Mouse (Mus musculus): ENCODE results near the gene Chrm3. TPM values are rescaled to one million over a fixed set of nuclear protein-coding genes. Genes with fewer than 3 reads are reported as not detected.

Chrm3 gene
- total RNA-seq, 1 experiment from 2014 or later: not detected

DNA sequence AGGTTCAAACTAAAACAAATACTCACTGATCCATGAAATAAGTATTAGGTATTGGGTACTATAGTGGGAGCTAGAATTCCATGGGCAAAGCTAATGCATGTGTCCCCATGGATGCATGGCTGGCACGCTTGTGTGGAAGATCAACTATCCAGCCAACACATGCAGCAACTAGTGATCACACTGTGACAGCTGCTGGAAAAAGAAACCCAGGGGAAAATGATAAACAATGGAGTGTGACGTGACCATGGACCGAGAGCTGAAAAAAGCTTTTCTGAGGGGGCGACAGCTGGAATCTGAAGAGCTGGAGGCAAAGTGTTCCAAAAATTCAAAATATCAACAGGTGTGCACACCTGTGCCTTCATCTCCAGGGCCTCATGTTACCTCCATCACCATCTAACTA is 120.8 kb downstream of the Chrm3 start:
- no peak for ATAC-seq (replicated peaks; ENCODE audit: low read depth, poor library complexity, severe bottlenecking)

- no peak for ATAC-seq (replicated peaks; ENCODE audit: low read depth, poor library complexity, severe bottlenecking)
Observed at GRCm38 (mm10) chr13:10237616-10238015, 123.0 kb downstream of the Chrm3 start.

DNA sequence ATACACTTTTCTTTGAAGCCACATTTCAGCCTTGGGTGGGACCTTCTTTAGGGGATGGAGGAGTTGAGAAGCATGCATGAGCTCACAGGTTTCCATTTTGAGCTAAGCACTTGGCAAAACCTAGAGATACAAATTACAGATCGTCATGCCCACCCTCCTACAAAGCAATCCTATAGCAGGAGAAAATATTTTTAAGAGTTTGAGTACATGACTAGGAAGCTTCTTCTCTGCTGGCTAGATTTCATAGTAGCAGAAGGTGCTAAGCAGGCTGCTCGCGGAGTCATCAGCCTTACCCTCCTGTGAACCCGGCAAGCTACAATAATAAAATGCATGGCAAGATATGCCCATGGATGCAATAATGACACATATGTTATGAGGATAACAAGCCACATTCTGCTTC is 124.4 kb downstream of the Chrm3 start:
- ATAC-seq (replicated peaks; ENCODE audit: low read depth, poor library complexity, severe bottlenecking): no peak

DNA sequence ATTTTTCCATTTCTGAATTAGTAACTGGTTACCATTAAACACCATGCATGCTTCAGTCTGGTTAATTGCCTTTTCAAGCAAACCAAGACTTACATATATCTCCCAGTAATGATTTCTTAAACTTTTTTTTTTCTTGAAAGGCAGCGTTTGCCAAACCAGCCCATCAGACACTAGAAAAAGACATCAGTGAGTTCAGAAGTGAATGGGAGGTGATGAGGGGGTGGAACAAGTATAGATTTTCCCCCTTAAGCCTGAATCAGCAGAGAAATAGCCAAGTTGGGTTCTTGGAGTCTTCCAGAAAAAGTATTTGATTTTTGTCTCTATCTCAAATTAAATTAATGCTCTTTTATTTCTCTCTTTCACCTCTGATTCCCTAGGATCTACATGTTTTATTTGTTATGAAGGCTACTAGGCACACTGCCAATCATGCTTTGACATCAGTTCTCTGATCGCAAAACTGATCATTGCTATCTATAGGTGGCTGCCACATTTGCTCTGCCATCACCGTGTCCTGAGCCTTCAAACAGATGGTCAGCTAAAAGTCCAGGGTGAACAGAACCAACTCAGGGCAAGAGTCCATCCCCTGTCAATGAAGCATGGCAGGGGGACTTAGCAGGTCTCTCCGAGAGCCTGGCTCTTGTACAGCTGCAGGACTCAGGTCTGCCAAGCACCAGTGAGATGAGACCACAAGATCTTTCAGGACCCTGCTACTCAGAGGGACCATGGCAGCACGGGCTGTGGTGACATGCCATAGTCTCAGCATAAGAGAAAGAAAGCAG is 125.1 kb downstream of the Chrm3 start:
- ATAC-seq (replicated peaks; ENCODE audit: low read depth, poor library complexity, severe bottlenecking): no peak

DNA sequence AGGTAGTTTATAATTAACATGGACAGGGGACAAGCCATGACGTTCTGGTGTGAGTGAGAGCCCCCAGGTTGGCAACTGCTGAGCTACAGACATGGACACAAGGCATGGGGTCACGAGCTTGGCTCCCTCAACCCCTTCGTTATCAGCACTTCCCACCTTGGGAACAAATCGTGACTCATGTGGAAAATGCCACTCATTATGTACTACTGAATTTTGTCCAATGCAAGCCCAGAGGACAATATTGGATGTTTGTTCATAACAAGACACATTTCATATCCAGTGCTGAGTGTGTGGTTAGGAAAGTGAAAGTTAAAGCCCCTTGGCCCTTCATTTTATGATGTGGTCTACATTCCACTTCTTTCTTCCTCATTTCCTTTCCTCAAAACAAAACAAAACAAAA is 140.2 kb downstream of the Chrm3 start:
- peak; percentile 95 for ATAC-seq (replicated peaks; ENCODE audit: low read depth, poor library complexity, severe bottlenecking)

DNA sequence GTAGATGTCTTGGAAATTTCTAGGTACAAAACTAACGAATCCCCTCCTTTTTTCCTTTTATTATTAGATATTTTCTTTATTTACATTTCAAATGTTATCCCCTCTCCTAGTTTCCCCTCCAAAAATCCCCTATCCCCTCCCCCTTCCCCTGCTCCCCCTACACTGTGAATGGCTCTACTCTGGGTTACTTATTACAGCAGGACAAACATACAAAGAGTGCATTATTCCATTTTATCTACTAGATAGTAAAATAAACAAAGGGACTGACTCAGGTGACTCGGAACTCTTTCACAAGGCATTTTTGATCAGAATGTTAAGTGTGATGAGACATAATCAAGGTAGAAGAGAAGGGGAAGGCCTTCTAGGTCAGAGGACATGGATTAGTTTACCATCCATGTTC is 148.5 kb downstream of the Chrm3 start:
- no peak for ATAC-seq (replicated peaks; ENCODE audit: low read depth, poor library complexity, severe bottlenecking)

DNA sequence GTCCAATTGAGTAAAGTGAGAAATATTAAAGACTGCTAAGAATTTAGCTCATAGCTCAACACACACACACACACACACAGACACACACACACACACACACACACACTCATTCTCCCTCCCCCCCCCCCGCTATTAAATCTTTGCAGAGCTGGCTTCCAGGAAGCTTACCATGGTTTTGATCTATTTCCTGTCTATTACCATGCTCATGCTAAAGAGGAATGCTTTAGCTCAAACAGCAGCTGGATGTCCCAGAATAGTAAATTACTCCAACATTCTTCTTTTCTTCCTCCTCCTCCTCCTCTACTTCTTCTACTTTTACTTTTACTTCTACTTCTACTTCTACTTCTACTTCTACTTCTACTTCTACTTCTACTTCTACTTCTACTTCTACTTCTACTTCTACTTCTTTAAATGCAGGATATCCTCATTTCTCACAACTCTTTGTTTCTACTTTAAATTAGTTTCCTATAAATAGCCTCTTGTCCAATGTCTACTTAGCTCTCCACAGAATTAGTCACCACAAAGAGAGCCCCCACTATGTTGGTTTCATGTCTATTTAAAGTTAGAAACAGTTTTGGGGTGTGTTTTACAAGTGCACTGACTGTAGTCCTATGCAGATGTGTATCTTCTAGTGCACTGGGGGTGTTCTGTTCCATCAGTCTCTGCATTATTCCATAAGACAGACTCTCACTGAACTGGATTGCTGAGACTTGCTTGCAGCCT is 150.0 kb downstream of the Chrm3 start:
- ATAC-seq (replicated peaks; ENCODE audit: low read depth, poor library complexity, severe bottlenecking): peak; percentile 90

- no peak for ATAC-seq (replicated peaks; ENCODE audit: low read depth, poor library complexity, severe bottlenecking)
Observed at GRCm38 (mm10) chr13:10199206-10199956, 161.3 kb downstream of the Chrm3 start.

DNA sequence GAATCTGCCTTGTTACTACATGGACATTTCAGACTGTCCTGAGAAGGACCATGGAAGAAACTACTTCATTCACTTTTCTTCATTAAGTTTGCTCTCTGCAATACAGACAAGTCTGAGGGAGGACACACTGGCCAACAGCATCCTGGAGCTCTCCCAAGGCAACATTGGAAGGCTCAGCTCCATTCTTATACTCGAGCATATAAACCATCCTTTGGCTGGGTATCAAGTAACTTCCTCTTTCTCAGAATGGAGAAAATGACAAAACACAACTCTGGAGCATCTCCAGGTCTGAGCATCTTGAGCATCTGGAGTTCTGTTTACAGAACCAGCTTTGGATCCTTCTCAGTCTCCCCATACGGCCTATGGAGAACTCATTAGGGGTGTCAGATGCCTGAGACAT is 170.8 kb downstream of the Chrm3 start:
- no peak for ATAC-seq (replicated peaks; ENCODE audit: low read depth, poor library complexity, severe bottlenecking)

DNA sequence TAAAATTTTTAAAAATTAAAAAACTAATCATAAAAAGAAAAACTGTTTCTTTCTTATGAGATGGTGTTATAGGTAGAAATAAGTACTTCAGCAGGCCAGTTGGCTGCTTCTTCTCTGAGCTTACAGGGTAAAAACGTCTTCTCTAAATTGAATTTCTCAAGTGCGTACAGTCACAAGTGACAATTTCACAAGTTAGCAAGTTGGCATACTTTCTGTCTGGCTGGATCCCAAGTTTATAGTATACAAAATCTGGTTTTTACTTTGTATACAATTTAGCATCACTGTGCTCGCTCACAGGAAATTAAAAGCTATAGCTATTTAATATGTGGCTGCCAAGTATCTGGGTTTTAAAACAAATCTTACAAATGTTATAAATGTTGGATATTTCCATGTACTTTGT is 172.7 kb downstream of the Chrm3 start:
- ATAC-seq (replicated peaks; ENCODE audit: low read depth, poor library complexity, severe bottlenecking): no peak

DNA sequence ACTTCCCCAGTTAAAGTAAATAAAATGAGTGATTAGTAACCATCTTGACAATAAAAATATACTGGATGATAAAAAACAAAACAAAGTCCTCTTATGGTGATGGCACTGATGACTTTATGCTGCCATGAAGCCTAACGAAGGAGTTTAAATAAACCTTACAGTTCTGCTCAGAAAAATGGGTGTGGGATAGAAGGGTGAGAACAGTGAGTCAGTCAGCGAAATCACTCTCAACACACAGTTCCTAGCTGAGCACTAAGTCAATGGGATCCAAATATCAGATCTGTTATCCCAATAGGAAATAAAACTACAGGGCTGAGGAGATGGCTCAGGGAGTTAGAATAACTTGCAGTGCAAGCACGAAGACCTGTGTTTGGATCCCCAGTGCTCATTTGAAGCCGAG is 176.8 kb downstream of the Chrm3 start:
- ATAC-seq (replicated peaks; ENCODE audit: low read depth, poor library complexity, severe bottlenecking): no peak

GRCm38 (mm10) chr13:10182756-10183155 is 177.9 kb downstream of the Chrm3 start:
- peak; percentile 90 for ATAC-seq (replicated peaks; ENCODE audit: low read depth, poor library complexity, severe bottlenecking)

GRCm38 (mm10) chr13:10170529-10170928 is 190.1 kb downstream of the Chrm3 start:
- ATAC-seq (replicated peaks; ENCODE audit: low read depth, poor library complexity, severe bottlenecking): no peak

GRCm38 (mm10) chr13:10163354-10163753 is 197.3 kb downstream of the Chrm3 start:
- no peak for ATAC-seq (replicated peaks; ENCODE audit: low read depth, poor library complexity, severe bottlenecking)

DNA sequence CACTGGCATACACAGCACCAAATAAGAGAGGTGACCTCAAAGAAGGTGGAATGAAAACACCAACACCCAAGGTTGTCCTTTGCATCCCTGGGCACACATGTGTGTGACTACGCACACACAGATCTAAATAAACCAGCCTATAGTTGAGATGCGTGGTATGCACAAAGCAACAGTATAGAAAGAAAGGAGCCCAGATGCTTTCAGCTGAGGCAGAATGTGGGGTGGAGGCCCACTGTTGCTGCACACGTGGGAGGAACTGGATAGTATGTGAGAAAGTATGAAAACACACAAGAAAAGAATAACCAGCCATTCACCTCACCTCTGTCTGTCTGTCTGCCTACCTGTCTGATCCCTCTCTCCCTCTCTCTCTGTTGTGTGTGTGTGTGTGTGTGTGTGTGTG is 203.2 kb downstream of the Chrm3 start:
- ATAC-seq (replicated peaks; ENCODE audit: low read depth, poor library complexity, severe bottlenecking): no peak

- ATAC-seq (replicated peaks; ENCODE audit: low read depth, poor library complexity, severe bottlenecking): no peak
Observed at GRCm38 (mm10) chr13:10140573-10140972, 220.1 kb downstream of the Chrm3 start.

DNA sequence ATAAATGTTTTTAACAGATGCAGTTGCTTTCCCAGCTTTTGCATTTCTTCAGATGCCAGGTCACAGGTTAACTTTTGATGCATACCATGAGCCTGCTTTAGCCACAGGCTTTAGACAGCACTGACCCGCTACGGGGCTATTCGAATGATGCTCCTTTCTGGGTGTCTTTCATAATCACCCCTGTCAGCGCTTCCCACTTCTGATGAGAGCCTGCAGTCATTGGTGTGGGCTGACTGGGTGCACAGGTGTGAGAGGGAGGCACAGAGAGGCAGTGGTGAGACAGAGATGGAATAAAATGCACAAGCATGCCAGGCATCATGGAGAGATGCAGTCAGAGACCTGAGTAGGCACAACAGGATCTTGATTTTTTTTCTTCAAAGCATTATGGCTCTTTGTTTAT is 221.8 kb downstream of the Chrm3 start:
- ATAC-seq (replicated peaks; ENCODE audit: low read depth, poor library complexity, severe bottlenecking): no peak

DNA sequence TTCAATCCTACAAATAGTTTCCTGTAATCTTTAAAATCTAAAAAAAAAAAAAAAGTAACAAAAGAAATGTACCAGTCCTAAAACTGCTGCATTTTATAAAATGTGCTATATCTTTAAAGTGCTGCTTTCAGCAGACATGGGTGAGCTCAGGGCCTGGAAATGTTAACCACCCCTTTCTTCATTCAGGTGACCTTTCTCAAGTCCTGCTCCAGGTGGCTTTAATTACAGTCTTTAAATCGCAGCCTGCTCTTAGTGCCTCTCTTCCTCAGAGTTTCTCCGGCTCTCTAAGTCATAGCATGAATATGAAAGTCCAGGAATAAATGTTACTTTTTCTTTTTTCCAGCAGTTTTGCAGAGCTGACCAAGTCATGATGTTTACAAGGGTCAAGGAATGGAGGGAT is 229.6 kb downstream of the Chrm3 start:
- ATAC-seq (replicated peaks; ENCODE audit: low read depth, poor library complexity, severe bottlenecking): no peak

DNA sequence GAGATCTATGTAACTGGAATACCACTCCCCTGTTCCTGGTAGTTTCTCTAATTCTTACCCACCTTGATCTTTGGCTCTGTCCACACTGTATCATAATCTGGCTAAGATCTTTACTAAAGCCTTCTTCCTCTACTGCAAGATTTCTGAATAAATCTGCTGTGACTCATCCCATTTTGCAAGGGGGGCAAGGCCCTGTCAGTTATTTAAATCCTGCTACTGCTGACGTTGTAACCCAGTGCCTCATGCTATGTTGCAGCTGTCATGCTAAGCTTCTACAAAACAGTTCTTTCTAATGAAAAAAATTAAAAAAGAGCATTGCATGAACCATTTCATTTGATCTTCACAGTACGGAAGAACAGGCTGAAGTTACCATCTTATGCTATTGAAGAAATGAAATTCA is 248.4 kb downstream of the Chrm3 start:
- ATAC-seq (replicated peaks; ENCODE audit: low read depth, poor library complexity, severe bottlenecking): no peak

GRCm38 (mm10) chr13:10109542-10109941 is 251.1 kb downstream of the Chrm3 start:
- no peak for ATAC-seq (replicated peaks; ENCODE audit: low read depth, poor library complexity, severe bottlenecking)

DNA sequence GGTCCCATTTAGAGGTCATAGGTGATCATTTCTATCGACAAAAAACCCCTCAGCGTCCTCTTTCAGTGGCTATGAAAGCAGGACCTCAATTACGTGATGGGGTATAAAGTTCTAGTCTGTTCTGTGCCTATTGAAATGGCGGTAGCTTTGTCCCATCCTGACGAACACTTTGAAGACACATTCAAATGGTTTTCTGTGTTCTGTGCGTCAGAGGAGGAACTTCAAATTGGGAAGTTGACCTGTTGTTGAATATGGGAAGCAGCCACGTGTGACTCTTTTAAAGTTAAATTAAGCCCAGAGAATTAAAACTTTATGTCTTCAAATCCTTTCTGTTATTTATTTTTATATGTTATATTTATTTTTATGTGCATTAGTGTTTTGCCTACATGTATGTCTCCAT is 253.3 kb downstream of the Chrm3 start:
- no peak for ATAC-seq (replicated peaks; ENCODE audit: low read depth, poor library complexity, severe bottlenecking)

Measured in common myeloid progenitor, adult 5-6 weeks (primary cell).